Mouse (Mus musculus): ENCODE measurements around the gene Hspbap1. TPM values are rescaled to one million over a fixed set of nuclear protein-coding genes. Genes with fewer than 3 reads are reported as not detected.

Hspbap1 gene
- polyA plus RNA-seq, 1 experiment from 2014 or later: 15.8 TPM

DNA sequence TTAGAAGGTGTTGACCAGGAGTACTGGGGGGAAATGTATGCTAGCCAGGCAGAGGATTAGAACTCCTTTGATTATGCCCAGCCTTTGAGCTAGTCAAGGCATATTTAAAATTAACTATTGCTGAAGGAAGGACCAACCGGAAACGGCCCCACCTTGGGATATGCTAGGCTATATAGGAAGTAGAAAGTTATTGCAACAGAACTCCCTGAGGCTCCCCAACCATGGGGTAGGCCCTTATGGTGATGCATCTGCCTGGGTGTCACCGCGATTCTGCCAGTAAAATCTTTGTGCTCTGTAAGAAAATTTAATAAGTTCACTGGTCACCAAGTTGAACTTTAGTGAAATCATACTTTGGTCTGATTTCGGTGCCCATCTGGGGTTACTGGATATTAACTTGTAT, 16.2 kb upstream of the Hspbap1 start:
- Histone ChIP-seq H3K36me3 (ENCODE audit: control insufficient read depth, insufficient read depth, low read length) (no peaks in the 10 kb centered on the region), H3K27me3 (ENCODE audit: control insufficient read depth, insufficient read depth, low read length) (no peaks in the 10 kb centered on the region), H3K4me2 (replicated peaks; ENCODE audit: low read depth, low read length) (no peak overlapping the region), H3K9me3 (ENCODE audit: control insufficient read depth, low read depth, low read length) (no peaks in the 10 kb centered on the region), H3K4me1 (ENCODE audit: control insufficient read depth, insufficient read depth, low read length) (no peaks in the 10 kb centered on the region), H3K27ac (ENCODE audit: low read length) (no peak overlapping the region), H3K9ac (replicated peaks; ENCODE audit: low read depth, low read length) (no peak overlapping the region), H3K4me3 (ENCODE audit: low read depth, low read length) (no peak overlapping the region)
- WGBS: 91% methylated on average over 5 of the region's 5 CpGs
- ATAC-seq (ENCODE audit: insufficient number of reproducible peaks, insufficient read depth, low FRiP score, low read depth): no peak

DNA sequence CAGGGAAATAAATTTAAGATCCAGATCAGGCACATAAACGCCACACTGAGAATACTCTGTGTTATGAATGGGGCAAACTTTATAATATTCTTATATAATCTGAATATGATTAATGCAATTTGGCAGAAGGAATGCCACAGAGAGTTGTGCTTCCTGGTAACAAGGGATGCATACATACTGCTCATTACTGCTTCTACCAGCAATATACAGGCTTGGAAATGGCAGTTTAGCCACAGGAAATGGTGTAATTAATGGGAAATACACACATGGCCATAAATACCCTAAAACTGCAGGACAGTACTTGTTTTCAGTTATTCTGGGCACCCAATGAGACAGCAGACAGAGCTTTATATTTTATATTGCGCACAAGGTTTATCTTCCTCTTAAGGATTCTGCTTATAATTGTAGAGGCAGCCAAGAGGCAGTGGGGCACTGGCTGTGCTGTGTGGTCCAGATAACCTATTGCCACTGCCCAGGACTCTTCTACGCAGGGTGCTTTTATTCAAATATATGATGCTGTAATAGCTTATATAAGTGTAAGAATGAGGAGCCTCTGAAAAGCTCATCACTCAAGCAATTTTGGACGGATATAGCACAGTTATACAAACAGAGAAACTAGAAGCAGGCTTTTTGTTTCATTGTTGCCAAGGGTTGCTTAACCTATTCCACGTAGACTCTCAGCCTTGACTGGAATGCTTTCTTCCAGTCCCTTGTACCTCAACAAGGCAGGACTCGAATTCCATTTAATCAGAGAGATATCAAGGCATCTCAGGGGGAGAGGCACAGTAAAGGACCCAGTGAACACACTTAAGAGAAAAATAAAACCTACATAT, 14.5 kb upstream of the Hspbap1 start:
- H3K27me3 ChIP-seq (ENCODE audit: control insufficient read depth, insufficient read depth, low read length): no peaks in the 10 kb centered on the region
- no peak overlapping the region for H3K27ac ChIP-seq (ENCODE audit: low read length)
- no peak overlapping the region for H3K9ac ChIP-seq (replicated peaks; ENCODE audit: low read depth, low read length)
- WGBS: 61% methylated on average over 6 of the region's 6 CpGs
- H3K9me3 ChIP-seq (ENCODE audit: control insufficient read depth, low read depth, low read length): no peaks in the 10 kb centered on the region
- H3K4me2 ChIP-seq (replicated peaks; ENCODE audit: low read depth, low read length): no peak overlapping the region
- no peak for ATAC-seq (ENCODE audit: insufficient number of reproducible peaks, insufficient read depth, low FRiP score, low read depth)
- H3K36me3 ChIP-seq (ENCODE audit: control insufficient read depth, insufficient read depth, low read length): no peaks in the 10 kb centered on the region
- no peaks in the 10 kb centered on the region for H3K4me1 ChIP-seq (ENCODE audit: control insufficient read depth, insufficient read depth, low read length)
- H3K4me3 ChIP-seq (ENCODE audit: low read depth, low read length): no peak overlapping the region

DNA sequence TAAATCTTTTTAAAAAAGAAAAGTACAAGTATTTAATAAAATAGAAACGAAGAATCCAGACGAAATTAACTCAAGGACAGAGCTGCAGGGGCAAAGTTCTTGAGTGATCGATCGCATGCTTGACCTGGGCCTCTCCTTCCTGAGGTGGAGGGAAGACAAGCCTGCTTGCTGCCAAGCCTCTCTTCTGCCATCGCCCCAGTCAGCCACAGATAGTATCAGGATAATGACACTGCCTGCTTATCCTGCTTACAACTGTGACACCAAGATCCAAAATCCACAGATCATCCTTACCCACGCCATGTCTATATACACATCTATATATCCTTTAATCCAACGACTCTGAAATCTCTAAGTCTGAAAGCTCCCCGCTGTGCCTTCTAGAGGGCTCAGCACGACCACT, 13.5 kb upstream of the Hspbap1 start:
- Histone ChIP-seq H3K9me3 (ENCODE audit: control insufficient read depth, low read depth, low read length) (no peaks in the 10 kb centered on the region), H3K27ac (ENCODE audit: low read length) (no peak overlapping the region), H3K27me3 (ENCODE audit: control insufficient read depth, insufficient read depth, low read length) (no peaks in the 10 kb centered on the region), H3K4me3 (ENCODE audit: low read depth, low read length) (no peak overlapping the region), H3K36me3 (ENCODE audit: control insufficient read depth, insufficient read depth, low read length) (no peaks in the 10 kb centered on the region), H3K9ac (replicated peaks; ENCODE audit: low read depth, low read length) (no peak overlapping the region), H3K4me2 (replicated peaks; ENCODE audit: low read depth, low read length) (no peak overlapping the region), H3K4me1 (ENCODE audit: control insufficient read depth, insufficient read depth, low read length) (no peaks in the 10 kb centered on the region)
- WGBS: 88% methylated on average over 9 of the region's 9 CpGs
- ATAC-seq (ENCODE audit: insufficient number of reproducible peaks, insufficient read depth, low FRiP score, low read depth): no peak

DNA sequence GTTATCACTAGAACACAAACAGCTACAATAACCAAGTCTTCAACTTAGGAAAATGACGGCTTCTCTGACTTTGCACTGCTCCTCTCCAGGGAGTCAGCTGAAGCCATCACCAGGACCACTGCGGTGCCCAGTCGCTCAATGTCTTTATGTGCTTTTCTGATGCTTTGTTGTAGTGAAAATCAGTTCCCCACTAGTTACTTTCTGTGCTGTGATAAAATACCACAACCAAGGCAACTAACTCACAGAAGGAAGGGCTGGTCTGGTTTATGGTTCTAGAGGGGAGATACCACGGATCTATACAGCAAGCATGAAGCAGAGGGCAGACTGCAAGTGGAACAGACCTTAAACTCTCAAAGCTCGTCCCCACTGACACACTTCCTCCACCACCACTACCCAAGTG, 10.8 kb upstream of the Hspbap1 start:
- Histone ChIP-seq H3K9me3 (ENCODE audit: control insufficient read depth, low read depth, low read length) (no peaks in the 10 kb centered on the region), H3K4me1 (ENCODE audit: control insufficient read depth, insufficient read depth, low read length) (no peaks in the 10 kb centered on the region), H3K4me3 (ENCODE audit: low read depth, low read length) (no peak overlapping the region), H3K4me2 (replicated peaks; ENCODE audit: low read depth, low read length) (no peak overlapping the region), H3K27me3 (ENCODE audit: control insufficient read depth, insufficient read depth, low read length) (no peaks in the 10 kb centered on the region), H3K27ac (ENCODE audit: low read length) (no peak overlapping the region), H3K9ac (replicated peaks; ENCODE audit: low read depth, low read length) (no peak overlapping the region), H3K36me3 (ENCODE audit: control insufficient read depth, insufficient read depth, low read length) (no peaks in the 10 kb centered on the region)
- 81% methylated on average over 5 of the region's 5 CpGs for WGBS
- no peak for ATAC-seq (ENCODE audit: insufficient number of reproducible peaks, insufficient read depth, low FRiP score, low read depth)

DNA sequence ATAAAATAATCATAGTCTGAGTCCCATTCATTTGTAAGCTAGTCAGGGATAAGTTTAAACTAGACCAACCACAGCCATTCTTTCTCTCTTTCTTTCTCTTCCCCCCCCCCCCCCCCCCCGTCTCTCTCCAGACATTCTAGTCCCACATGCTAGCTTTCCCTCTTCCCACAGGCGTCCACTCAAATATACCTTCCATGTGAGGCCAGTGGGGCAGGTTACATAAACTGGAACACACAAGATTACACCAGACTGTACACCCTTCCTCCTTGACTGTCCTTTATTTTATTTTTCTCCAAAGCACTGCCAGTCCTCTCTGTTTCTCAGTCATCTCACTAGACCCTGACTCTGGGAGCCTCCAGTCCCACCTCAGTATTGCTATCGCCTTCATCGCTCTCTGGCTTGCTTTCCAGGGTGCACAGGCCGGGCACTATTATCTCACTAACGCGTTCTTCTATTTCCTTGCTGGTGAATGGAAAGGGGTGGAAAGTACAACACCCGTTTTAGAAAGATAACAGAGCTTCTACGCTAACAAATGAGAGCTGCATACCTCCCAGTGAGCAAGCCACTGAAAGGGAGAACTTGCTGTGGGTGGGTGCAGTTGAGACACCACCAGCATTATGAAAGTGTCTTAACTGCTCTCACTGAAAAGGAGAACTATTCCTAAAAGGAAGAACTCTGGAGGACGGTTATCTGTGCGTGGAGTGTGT, 6.4 kb upstream of the Hspbap1 start:
- WGBS: 74% methylated on average over 11 of the region's 11 CpGs
- Histone ChIP-seq H3K27ac (ENCODE audit: low read length) (no peak overlapping the region), H3K4me3 (ENCODE audit: low read depth, low read length) (no peak overlapping the region), H3K36me3 (ENCODE audit: control insufficient read depth, insufficient read depth, low read length) (no peaks in the 10 kb centered on the region), H3K4me1 (ENCODE audit: control insufficient read depth, insufficient read depth, low read length) (peaks cover 9% of the 10 kb centered on the region; the same call in 1 of the 2 replicates), H3K9ac (replicated peaks; ENCODE audit: low read depth, low read length) (no peak overlapping the region), H3K27me3 (ENCODE audit: control insufficient read depth, insufficient read depth, low read length) (no peaks in the 10 kb centered on the region), H3K9me3 (ENCODE audit: control insufficient read depth, low read depth, low read length) (no peaks in the 10 kb centered on the region), H3K4me2 (replicated peaks; ENCODE audit: low read depth, low read length) (no peak overlapping the region)
- no peak; the same call in 1 of the 2 replicates for ATAC-seq (ENCODE audit: insufficient number of reproducible peaks, insufficient read depth, low FRiP score, low read depth)

DNA sequence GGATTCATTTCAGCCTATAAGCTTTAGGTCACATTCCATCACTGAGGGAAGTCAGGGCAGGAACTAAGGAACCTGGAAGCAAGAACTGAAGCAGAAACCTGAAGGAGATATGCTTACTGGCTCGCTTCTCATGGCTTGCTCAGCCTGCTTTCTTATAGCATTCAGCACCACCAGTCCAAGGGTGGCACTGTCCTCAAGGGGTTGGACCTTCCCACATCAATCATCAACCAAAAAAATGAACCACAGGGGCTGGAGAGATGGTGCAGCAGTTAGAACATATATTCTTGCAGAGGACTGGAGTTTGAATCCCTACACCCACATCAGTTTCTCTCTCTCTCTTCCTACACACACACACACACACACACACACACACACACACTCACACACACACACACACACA, 5.2 kb upstream of the Hspbap1 start:
- WGBS: 81% methylated on average over 1 of the region's 1 CpGs
- no peaks in the 10 kb centered on the region for H3K36me3 ChIP-seq (ENCODE audit: control insufficient read depth, insufficient read depth, low read length)
- no peak overlapping the region for H3K27ac ChIP-seq (ENCODE audit: low read length)
- no peaks in the 10 kb centered on the region for H3K27me3 ChIP-seq (ENCODE audit: control insufficient read depth, insufficient read depth, low read length)
- H3K4me2 ChIP-seq (replicated peaks; ENCODE audit: low read depth, low read length): no peak overlapping the region
- no peak for ATAC-seq (ENCODE audit: insufficient number of reproducible peaks, insufficient read depth, low FRiP score, low read depth)
- H3K4me3 ChIP-seq (ENCODE audit: low read depth, low read length): no peak overlapping the region
- H3K9me3 ChIP-seq (ENCODE audit: control insufficient read depth, low read depth, low read length): no peaks in the 10 kb centered on the region
- H3K4me1 ChIP-seq (ENCODE audit: control insufficient read depth, insufficient read depth, low read length): peaks cover 14% of the 10 kb centered on the region; the same call in 1 of the 2 replicates
- H3K9ac ChIP-seq (replicated peaks; ENCODE audit: low read depth, low read length): no peak overlapping the region

DNA sequence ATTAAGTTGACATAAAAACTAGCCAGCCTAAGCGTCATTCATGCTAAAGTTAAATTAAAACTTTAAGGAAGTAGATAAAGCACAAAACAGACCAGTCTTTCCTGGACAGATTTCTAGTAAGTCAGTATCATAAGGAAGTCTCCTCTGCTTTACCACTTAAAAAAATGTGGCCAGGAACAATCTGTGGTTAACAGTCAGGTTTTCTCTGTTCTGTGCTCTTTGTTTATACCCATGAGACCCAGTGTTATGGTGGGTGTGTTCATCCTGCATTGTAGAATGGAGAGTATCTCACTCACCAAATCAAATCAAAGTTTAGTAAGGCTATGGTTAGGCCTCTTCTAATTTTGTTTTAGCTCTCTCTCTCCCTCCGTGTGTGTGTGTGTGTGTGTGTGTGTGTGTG, 4.7 kb upstream of the Hspbap1 start:
- Histone ChIP-seq H3K9ac (replicated peaks; ENCODE audit: low read depth, low read length) (no peak overlapping the region), H3K4me3 (ENCODE audit: low read depth, low read length) (no peak overlapping the region), H3K9me3 (ENCODE audit: control insufficient read depth, low read depth, low read length) (no peaks in the 10 kb centered on the region), H3K27me3 (ENCODE audit: control insufficient read depth, insufficient read depth, low read length) (no peaks in the 10 kb centered on the region), H3K36me3 (ENCODE audit: control insufficient read depth, insufficient read depth, low read length) (no peaks in the 10 kb centered on the region), H3K27ac (ENCODE audit: low read length) (no peak overlapping the region), H3K4me2 (replicated peaks; ENCODE audit: low read depth, low read length) (no peak overlapping the region), H3K4me1 (ENCODE audit: control insufficient read depth, insufficient read depth, low read length) (peaks cover 14% of the 10 kb centered on the region; the same call in 1 of the 2 replicates)
- no peak for ATAC-seq (ENCODE audit: insufficient number of reproducible peaks, insufficient read depth, low FRiP score, low read depth)
- 77% methylated on average over 2 of the region's 2 CpGs for WGBS

DNA sequence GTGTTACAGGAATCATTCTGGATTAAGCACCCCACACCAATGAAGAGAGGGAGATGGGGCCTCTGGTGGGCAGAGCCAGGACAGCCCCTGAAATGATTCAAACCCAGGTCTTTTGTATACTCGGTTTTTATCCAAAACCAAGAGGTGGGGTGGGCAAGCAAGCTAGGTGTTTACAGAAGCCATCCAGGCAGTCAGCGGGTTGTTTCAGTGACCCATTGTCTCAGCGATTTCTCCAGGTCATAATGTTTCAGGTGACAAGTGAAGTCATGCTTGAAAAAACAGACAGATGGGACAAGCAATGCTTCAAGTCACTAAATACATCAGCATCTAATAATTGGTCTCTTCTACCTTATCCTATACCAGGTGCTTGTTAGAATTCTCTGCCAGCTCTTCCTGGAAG, 3.8 kb upstream of the Hspbap1 start:
- Histone ChIP-seq H3K9ac (replicated peaks; ENCODE audit: low read depth, low read length) (no peak overlapping the region), H3K9me3 (ENCODE audit: control insufficient read depth, low read depth, low read length) (no peaks in the 10 kb centered on the region), H3K27me3 (ENCODE audit: control insufficient read depth, insufficient read depth, low read length) (no peaks in the 10 kb centered on the region), H3K27ac (ENCODE audit: low read length) (no peak overlapping the region), H3K4me3 (ENCODE audit: low read depth, low read length) (no peak overlapping the region), H3K36me3 (ENCODE audit: control insufficient read depth, insufficient read depth, low read length) (no peaks in the 10 kb centered on the region), H3K4me2 (replicated peaks; ENCODE audit: low read depth, low read length) (no peak overlapping the region), H3K4me1 (ENCODE audit: control insufficient read depth, insufficient read depth, low read length) (peaks cover 21% of the 10 kb centered on the region)
- no peak for ATAC-seq (ENCODE audit: insufficient number of reproducible peaks, insufficient read depth, low FRiP score, low read depth)
- WGBS: 70% methylated on average over 3 of the region's 3 CpGs

Data from stomach, embryonic 14.5 days (tissue).